Mouse (Mus musculus) embryonic facial prominence, embryonic 14.5 days (tissue): ENCODE data around the gene Olfr39. TPM values are rescaled to one million over a fixed set of nuclear protein-coding genes. Genes with fewer than 3 reads are reported as not detected.
"Not testable (repeated sequence)": the region's sequence is repeated elsewhere in the genome, so short reads cannot be mapped to it uniquely, and the experiment has no call there.

Experiments used
- ATAC-seq: fragments of 200-750 bp; cut with Nextera tagmentation; 2 replicates; pipeline ENCODE4 v1.8.0; 2017; ENCODE audit warnings: low read depth, moderate number of reproducible peaks, moderate TSS enrichment
- DNase-seq: peaks from one replicate; pipeline ENCODE4 v3.0.0-alpha.2; 2015; ENCODE audit warnings: low spot score
- H3K27ac ChIP-seq: fragments of 300-500 bp; sonication (generic); replicated peaks from 2 replicates; pipeline ENCODE4 v1.5.1; 2014; ENCODE audit warnings: low read depth, mild to moderate bottlenecking, low read length, moderate library complexity
- H3K27me3 ChIP-seq: fragments of 300-500 bp; sonication (generic); replicated peaks from 2 replicates; pipeline ENCODE4 v1.6.1; 2014; ENCODE audit warnings: low read length; ENCODE audit not compliant: control insufficient read depth, insufficient read depth
- H3K36me3 ChIP-seq: fragments of 300-500 bp; sonication (generic); 2 replicates; pipeline ENCODE4 v1.6.1; 2014; ENCODE audit warnings: low read length, mixed read lengths; ENCODE audit not compliant: control insufficient read depth, insufficient read depth
- H3K4me1 ChIP-seq: fragments of 300-500 bp; sonication (generic); 2 replicates; pipeline ENCODE4 v1.6.1; 2014; ENCODE audit warnings: antibody characterized with exemption, low read length; ENCODE audit not compliant: control insufficient read depth, insufficient read depth
- H3K4me2 ChIP-seq: fragments of 300-500 bp; sonication (generic); 2 replicates; pipeline ENCODE4 v1.6.1; 2014; ENCODE audit warnings: low read depth, mild to moderate bottlenecking, low read length, moderate library complexity, mixed read lengths
- H3K4me3 ChIP-seq: fragments of 300-500 bp; sonication (generic); 2 replicates; pipeline ENCODE4 v1.5.1; 2014; ENCODE audit warnings: low read depth, mild to moderate bottlenecking, low read length
- H3K9ac ChIP-seq: fragments of 300-500 bp; sonication (generic); 2 replicates; pipeline ENCODE4 v1.6.1; 2014; ENCODE audit warnings: low read depth, mild to moderate bottlenecking, low read length, moderate library complexity, mixed read lengths
- H3K9me3 ChIP-seq: fragments of 300-500 bp; sonication (generic); 2 replicates; pipeline ENCODE4 v1.6.1; 2016; ENCODE audit warnings: low read length; ENCODE audit not compliant: control insufficient read depth
- WGBS: fragments of 180-500 bp; shearing (Covaris S2); extraction: QIAGEN DNeasy Blood & Tissue Kit; methylation state at CpG from one replicate; pipeline ENCODE4 v1.1.7; 2014; 5-methylcytosine and 5-hydroxymethylcytosine counted together
- polyA plus RNA-seq: library from polyadenylated mRNA; unstranded; fragments of >200 nt; fragmentation: Nextera tagmentation; extraction: Ambion mirVana; gene quantifications from 2 replicates; pipeline ENCODE4 v1.2.1, GENCODE M21; 2014

Olfr39 gene
- polyA plus RNA-seq = not detected in 2 replicates

- WGBS = 75% methylated on average over 1 of the region's 1 CpGs
- H3K27me3 ChIP-seq = no peaks in the 10 kb centered on the region
- H3K9me3 ChIP-seq = peaks cover 3% of the 10 kb centered on the region; the same call in 1 of the 2 replicates
- no peak within 1 kb of the TSS for H3K4me2 ChIP-seq
- no peaks in the 10 kb centered on the region for H3K36me3 ChIP-seq
- DNase-seq (no peak), ATAC-seq (no peak)
- H3K9ac ChIP-seq = no peak within 1 kb of the TSS
- H3K4me1 ChIP-seq = no peaks in the 10 kb centered on the region
- no peak within 1 kb of the TSS for H3K27ac ChIP-seq
- H3K4me3 ChIP-seq = no peak within 1 kb of the TSS
These were observed at the start of gene Olfr39 for GRCm38 (mm10) chr9:20282051-20282450. Olfr39 (plus strand) TSS chr9:20282351.

DNA sequence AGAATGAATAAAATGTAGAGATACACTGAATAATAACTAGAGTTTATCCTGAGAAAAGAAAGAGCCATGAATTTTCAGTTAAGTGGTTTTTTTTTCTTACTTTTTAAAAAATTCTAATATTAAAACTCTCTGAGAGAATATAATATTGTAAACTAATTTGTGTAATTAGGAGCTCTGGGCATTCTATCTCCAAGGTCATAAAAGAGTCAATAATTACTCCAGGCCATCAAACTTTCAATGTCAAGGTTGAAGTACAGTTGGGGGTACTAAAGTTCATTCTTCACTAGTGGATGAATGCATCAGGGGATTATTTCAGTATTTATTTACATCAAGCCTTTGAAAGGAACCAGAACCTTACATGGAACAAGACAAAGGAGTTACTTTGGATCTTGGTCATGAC is 45.3 kb upstream of the Olfr39 start, which contains the start of gene Olfr872:
TSS of gene Olfr872 (plus strand) at position 301 of the 400 bp plus-strand sequence.
- no peak for ATAC-seq
- Histone ChIP-seq H3K27ac (no peak within 1 kb of the TSS), H3K4me3 (no peak within 1 kb of the TSS), H3K9ac (no peak within 1 kb of the TSS), H3K36me3 (no peaks in the 10 kb centered on the region), H3K4me1 (no peaks in the 10 kb centered on the region), H3K27me3 (no peaks in the 10 kb centered on the region), H3K4me2 (no peak within 1 kb of the TSS), H3K9me3 (no peaks in the 10 kb centered on the region)
- DNase-seq = no peak

- Histone ChIP-seq H3K9ac (no peak overlapping the region), H3K4me1 (no peaks in the 10 kb centered on the region), H3K27me3 (no peaks in the 10 kb centered on the region), H3K9me3 (no peaks in the 10 kb centered on the region), H3K27ac (no peak overlapping the region), H3K36me3 (no peaks in the 10 kb centered on the region), H3K4me3 (no peak overlapping the region), H3K4me2 (no peak overlapping the region)
- no peak for ATAC-seq
- whole genome bisulfite sequencing = 68% methylated on average over 2 of the region's 2 CpGs
- DNase-seq = no peak
These were observed 44.8 kb upstream of the Olfr39 start for GRCm38 (mm10) chr9:20237378-20237777.

GRCm38 (mm10) chr9:20295562-20295961 is 13.4 kb downstream of the Olfr39 start:
- not testable (repeated sequence) for H3K4me2 ChIP-seq, DNase-seq, H3K4me1 ChIP-seq, H3K27me3 ChIP-seq, ATAC-seq, H3K4me3 ChIP-seq, H3K36me3 ChIP-seq, H3K9me3 ChIP-seq, H3K9ac ChIP-seq, H3K27ac ChIP-seq
- WGBS = 69% methylated on average over 5 of the region's 5 CpGs

DNA sequence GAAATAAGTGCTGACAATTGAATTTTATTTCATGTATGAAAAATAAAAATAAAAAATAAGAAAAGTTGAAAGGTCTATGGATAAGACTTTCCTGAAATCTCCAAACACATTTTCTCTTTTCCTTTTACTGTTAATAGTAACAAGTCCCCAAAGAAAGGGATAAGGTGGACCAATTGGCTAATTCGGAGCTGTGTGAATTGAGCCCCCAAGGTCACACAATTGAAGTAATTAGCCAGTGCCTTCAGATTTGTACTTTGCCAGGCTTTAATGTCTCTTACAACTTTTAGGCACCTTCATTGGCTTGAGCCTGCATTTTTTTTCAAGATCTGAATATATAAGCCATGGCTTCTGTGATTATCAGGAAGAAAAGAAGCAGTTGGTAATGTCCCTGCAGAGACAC is 16.1 kb downstream of the Olfr39 start, which contains the start of gene Olfr873:
TSS of gene Olfr873 (plus strand) at position 301 of the 400 bp plus-strand sequence.
- no peaks in the 10 kb centered on the region for H3K4me1 ChIP-seq
- H3K9ac ChIP-seq = no peak within 1 kb of the TSS
- H3K36me3 ChIP-seq = no peaks in the 10 kb centered on the region
- no peaks in the 10 kb centered on the region for H3K9me3 ChIP-seq
- 74% methylated on average over 1 of the region's 1 CpGs for WGBS
- no peak within 1 kb of the TSS for H3K4me3 ChIP-seq
- ATAC-seq = no peak
- H3K4me2 ChIP-seq = no peak within 1 kb of the TSS
- H3K27me3 ChIP-seq = no peaks in the 10 kb centered on the region
- H3K27ac ChIP-seq = no peak within 1 kb of the TSS
- DNase-seq = no peak

- Histone ChIP-seq H3K27ac (no peak within 1 kb of the TSS), H3K4me2 (no peak within 1 kb of the TSS), H3K9me3 (no peaks in the 10 kb centered on the region), H3K4me1 (no peaks in the 10 kb centered on the region), H3K4me3 (no peak within 1 kb of the TSS), H3K36me3 (no peaks in the 10 kb centered on the region), H3K27me3 (no peaks in the 10 kb centered on the region), H3K9ac (no peak within 1 kb of the TSS)
- ATAC-seq = no peak
- no peak for DNase-seq
These were observed 53.8 kb downstream of the Olfr39 start, which contains the start of gene Olfr18 for GRCm38 (mm10) chr9:20335994-20336393. Olfr18 (minus strand) TSS chr9:20336094.

Other genes starting within 250 kb of the Olfr39 start
- not detected in 2 replicates for gene Olfr867, start 224.8 kb upstream of the Olfr39 start, polyA plus RNA-seq
- gene Olfr868, start 183.7 kb upstream of the Olfr39 start, polyA plus RNA-seq = 0.06 TPM in 1 of 2 replicates, not detected in the other
- gene Olfr869, start 153.3 kb upstream of the Olfr39 start, polyA plus RNA-seq = not detected in 2 replicates
- gene Olfr870, start 108.3 kb upstream of the Olfr39 start, polyA plus RNA-seq = not detected in 2 replicates
- not detected in 2 replicates for gene Olfr871, start 70.1 kb upstream of the Olfr39 start, polyA plus RNA-seq
- gene Olfr872, start 45.2 kb upstream of the Olfr39 start, polyA plus RNA-seq = not detected in 2 replicates
- gene Olfr873, start 16.2 kb downstream of the Olfr39 start, polyA plus RNA-seq = not detected in 2 replicates
- gene Olfr18, start 53.7 kb downstream of the Olfr39 start, polyA plus RNA-seq = not detected in 2 replicates
- gene Zfp560, start 102.8 kb downstream of the Olfr39 start, polyA plus RNA-seq = 32.7 and 40.1 TPM in 2 replicates
- 19.6 and 26.1 TPM in 2 replicates for gene Zfp26, start 177.8 kb downstream of the Olfr39 start, polyA plus RNA-seq
- gene Zfp426, start 210.4 kb downstream of the Olfr39 start, polyA plus RNA-seq = 25.6 and 26.1 TPM in 2 replicates
- 80.9 and 90.5 TPM in 2 replicates for gene Zfp266, start 239.1 kb downstream of the Olfr39 start, polyA plus RNA-seq